Mouse (Mus musculus) liver (tissue): ENCODE data around the gene Foxm1.
"Not testable (repeated sequence)": the region's sequence is repeated elsewhere in the genome, so short reads cannot be mapped to it uniquely, and the experiment has no call there.

Source experiments
- DNase-seq: peaks from one replicate; pipeline ENCODE4 v3.0.0-alpha.2; 2020; ENCODE audit warnings: mixed read lengths

Foxm1 gene

GRCm38 (mm10) chr6:128376371-128377085 is 13.8 kb downstream of the Foxm1 start:
- no peak for DNase-seq

DNA sequence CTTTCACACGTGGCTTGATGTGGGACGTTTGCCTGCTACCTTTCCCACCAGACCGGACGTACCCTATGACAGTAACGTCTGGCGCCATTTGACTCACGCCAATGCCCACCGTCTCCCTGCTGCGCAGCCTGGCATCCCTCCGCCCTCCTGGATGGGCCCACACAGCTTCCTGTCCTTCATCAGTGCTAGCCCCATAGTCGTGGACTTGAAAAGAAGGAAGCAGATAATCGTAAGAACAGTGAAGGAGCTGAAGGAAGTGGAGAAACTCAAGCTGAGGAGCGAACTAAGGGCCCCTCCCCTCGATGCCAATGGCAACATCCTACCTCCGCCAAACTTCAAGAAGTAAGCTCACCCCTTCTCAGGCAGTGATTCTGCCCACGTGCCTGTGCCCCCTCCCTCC is 16.9 kb downstream of the Foxm1 start:
- no peak for DNase-seq

GRCm38 (mm10) chr6:128380594-128381167 is 17.9 kb downstream of the Foxm1 start:
- not testable (repeated sequence) for DNase-seq

DNA sequence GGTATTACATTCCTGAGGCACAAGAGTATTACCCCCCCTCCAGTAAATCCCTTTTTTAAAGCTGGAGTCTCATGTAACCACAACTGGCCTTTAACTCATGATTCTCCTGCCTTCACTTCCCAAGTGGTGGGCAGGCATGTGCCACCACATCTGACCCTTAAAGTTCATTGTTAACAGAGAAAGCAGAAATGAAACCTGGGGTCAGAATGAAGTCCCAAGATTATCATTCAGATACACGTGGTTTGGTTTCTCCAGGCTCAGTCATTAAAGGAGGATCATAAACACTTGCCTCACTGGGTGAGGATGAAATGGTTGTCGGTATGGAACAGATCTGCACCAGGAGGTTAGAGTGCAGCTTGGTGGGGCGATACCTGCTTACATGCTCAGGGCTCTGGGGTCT is 18.5 kb downstream of the Foxm1 start:
- no peak for DNase-seq

DNA sequence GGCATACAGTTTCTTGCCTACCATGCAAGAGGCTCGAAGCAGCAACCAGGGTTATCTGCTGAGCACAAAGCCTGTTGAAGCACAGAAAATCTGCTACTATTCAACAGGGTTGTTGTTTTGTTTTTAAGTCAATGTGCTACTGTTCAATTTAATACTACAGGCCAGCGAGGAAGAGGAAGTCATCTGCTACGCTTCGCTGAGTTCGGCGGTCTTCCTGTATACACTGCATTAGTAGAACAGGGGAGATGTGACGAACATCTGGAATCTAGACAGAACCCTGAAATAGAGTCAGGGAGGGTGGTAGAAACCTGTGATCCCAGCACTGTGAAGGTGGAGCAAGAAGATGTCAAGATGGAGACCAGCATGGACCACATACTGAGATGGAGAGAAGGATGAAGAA is 21.0 kb downstream of the Foxm1 start:
- DNase-seq: no peak

DNA sequence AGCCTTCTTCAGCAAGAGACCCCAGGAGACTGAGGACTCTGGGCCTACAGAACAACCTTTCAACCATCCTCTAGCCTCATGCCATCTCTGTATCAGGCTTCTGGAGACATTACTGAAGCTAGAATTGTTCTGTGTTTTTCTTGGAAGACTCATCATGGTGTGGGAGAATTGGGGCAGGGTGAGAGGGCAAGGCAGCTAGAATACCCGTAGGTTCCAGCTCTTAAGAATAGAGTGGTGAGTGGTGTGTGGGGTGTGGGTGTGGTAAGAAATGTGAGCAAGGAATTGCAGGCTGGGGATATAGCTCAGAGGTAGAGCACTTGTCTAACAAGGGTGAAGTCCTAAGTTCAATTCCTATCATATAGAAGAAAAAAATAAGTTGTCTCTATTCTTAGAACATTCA is 22.3 kb downstream of the Foxm1 start:
- no peak for DNase-seq

DNA sequence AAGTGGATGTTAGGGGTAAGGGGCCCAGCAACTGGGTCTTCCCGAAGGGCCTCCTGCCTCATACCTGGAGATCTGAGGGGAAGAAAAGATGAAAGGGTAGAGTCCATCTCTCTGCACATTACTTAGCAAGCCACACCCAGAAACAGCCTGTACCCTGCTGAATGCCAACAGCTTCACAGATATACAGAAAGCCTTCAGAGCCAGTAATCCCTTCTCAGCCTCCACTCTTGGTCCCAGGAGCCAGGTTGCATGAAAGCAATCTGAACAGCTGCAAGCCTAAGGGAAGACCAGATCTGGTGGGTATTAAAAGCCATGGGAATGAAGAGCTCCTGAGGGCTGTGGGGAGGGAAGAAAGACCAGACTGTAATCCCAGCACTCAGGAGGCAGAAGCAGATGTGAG is 26.4 kb downstream of the Foxm1 start:
- no peak for DNase-seq

- DNase-seq: no peak
These were observed 27.9 kb downstream of the Foxm1 start for GRCm38 (mm10) chr6:128390683-128391082.

DNA sequence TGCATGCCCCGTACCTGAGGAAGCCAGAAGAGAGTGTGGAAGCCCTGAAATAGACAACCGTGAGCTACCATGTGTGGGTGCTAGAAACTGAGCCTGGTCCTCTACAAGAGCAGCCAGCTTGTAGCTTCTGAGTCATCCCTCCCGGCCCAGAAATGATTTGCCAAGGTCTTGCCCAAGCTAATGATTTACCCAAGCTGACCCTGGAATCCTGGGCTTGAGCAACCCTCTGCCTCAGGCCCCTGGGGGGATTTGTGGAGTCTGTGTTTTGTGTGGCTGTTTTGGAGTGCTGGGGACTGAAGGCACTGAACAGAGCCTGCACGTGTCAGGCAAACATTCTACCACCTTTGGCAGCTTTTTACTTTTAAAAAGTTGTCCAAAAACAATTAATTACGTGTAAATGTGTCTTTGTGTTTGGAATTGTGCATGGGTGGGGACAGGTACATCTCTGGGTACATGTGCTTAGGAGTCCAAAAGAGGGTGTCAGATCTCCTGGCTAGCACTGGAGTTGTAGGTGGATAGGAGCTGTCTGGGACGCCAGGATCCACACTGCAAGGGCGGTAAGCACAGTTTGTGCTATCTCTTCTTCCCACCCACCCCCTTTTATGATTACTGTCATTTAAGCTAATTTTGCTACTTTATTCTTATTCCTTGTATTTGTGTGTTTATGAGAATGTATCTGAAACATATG is 35.0 kb downstream of the Foxm1 start:
- DNase-seq: peak; percentile 42

GRCm38 (mm10) chr6:128398996-128399395 is 36.2 kb downstream of the Foxm1 start, which contains the start of gene Nrip2:
TSS of gene Nrip2 (plus strand) at chr6:128399296.
- DNase-seq: no peak

DNA sequence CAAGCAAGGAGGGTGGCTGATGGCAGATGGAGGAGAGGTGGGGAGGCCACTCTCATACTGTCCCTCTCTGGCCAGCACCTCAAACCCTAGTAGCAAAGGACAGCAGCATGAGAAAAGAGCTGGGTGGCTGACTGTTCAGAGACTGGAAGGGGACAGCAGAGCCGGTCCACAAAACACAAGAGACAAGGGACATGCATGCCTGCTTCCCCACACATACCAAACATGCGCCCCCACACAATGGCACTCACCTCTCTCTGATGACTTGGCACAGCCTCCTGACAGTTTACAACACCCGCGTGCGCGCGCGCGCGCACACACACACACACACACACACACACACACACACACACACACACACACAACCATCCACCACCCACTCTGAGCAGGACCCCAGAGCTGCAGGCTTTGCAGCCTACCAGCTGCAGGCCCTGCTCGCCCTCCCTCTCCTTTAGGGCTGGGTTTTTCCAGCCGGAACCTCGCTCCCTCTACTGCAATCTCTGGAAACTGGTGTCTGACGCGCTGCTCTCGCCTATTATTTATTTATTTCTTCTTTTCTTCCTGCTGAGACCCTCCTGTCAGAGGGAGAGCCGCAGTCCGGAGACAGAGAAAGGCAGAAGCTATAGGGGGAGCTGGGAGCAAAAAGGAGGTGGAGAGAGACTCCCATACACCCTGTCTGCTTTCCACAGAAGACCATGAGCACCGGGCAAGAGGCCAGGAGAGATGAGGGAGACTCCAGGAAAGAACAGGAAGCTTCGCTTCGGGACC is 36.8 kb downstream of the Foxm1 start:
- DNase-seq: peak; percentile 19

GRCm38 (mm10) chr6:128404708-128405107 is 41.9 kb downstream of the Foxm1 start:
- DNase-seq: no peak

DNA sequence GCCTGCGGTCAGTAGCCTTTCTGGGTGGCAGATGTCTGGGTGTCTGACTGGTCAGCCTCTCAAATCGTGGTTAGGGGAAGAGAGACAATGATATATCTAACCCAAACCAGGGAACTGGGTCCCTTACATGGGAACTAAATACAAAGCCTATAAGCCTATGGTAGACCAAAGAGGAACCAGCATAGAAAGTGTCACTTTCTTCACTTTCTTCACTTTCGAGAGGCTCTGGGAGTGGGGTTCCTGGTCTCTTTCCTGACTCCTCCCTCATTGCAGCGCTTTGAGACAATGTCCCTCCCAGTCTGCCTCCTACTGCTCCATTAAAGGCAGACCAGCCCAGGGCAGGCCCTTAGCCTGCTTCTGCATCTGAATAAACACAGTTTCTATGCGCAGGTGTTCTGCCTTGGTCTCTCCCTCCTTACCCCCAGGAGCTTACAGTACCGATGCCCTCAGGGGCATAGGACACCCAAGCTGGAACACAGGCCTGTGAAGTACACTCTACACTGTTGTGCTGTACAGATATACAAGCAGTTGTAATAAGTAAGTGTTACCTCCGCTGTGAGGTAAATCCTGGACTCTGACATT is 45.9 kb downstream of the Foxm1 start:
- no peak for DNase-seq

- no peak for DNase-seq
These were observed 47.5 kb downstream of the Foxm1 start for GRCm38 (mm10) chr6:128410305-128410704.

GRCm38 (mm10) chr6:128411115-128411514 is 48.3 kb downstream of the Foxm1 start:
- peak; percentile 79 for DNase-seq

GRCm38 (mm10) chr6:128416169-128416568 is 53.4 kb downstream of the Foxm1 start:
- no peak for DNase-seq

- DNase-seq: no peak
These were observed 55.3 kb downstream of the Foxm1 start for GRCm38 (mm10) chr6:128418076-128418475.

DNA sequence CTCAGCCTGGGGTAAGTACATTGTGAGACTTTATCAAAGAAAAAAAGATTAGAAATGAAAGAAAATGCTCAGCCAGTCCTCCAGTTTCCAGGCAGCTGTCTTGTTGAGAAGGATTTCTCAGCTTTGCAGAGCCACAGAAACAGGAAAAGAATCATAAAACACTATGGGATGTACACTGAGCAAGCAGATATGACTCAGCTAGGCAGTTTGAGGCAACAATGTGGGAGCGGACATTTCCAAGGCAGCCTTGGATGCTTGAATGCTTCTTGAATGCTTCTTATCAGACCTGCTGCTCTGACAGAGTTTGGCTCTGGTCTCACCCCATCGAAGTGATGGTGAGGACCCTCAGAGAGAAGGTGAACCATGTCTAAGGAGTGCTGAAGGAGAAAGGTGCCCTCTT is 58.3 kb downstream of the Foxm1 start:
- no peak for DNase-seq

GRCm38 (mm10) chr6:128421480-128421879 is 58.7 kb downstream of the Foxm1 start:
- no peak for DNase-seq

DNA sequence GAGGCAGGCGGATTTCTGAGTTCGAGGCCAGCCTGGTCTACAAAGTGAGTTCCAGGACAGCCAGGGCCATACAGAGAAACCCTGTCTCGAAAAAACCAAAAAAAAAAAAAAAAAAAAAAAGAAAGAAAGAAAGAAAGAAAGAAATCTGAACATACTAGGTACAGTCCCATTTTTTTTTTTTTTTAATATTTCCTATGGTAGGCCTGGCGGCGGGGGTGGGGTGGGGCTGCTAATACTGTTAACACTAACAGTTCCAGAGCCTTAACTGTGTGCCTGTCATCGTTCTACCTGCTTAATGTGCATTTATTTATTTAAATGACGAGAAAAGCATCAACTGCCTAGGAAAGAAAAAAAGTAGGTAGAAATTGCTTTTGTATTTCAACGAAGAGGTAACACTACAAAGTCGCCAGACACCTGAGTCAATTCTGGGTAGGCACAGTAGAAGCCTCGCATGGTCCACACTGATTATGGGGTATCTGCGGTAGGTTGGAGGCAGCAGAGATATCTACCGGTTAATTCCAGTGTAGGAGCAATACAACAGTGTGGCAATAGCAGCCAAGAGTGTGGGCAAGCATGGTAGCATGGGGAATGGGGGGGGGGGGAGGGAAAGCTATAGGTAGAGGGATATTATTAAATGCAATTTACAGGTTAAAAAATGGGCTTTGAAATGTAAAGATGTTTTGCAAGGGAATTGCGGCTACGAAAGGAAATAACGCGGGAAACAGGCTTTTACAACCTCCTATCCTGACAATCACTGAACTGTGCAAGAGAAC is 60.9 kb downstream of the Foxm1 start:
- DNase-seq: peak; percentile 68

GRCm38 (mm10) chr6:128424269-128425019 is 61.7 kb downstream of the Foxm1 start, which contains the start of gene Itfg2:
TSS of gene Itfg2 (minus strand) at chr6:128424931.
- peak; percentile 96 for DNase-seq
